Mouse (Mus musculus) spleen, adult 10 weeks (tissue): ENCODE results near the gene Acsbg1. TPM values are rescaled to one million over a fixed set of nuclear protein-coding genes. Genes with fewer than 3 reads are reported as not detected.

Source experiments
- polyA plus RNA-seq: library from polyadenylated mRNA; stranded (reverse); fragments of 350-450 nt; fragmentation: Illumina TruSeq; extraction: RNeasy Lipid Tissue Mini Kit (QIAGEN cat#74804); gene quantifications from one replicate; pipeline ENCODE4 v1.2.3, GENCODE M21; 2015; ENCODE audit warnings: low replicate concordance; ENCODE audit not compliant: insufficient read depth

Gene Acsbg1
- 1.7 TPM for polyA plus RNA-seq

DNA sequence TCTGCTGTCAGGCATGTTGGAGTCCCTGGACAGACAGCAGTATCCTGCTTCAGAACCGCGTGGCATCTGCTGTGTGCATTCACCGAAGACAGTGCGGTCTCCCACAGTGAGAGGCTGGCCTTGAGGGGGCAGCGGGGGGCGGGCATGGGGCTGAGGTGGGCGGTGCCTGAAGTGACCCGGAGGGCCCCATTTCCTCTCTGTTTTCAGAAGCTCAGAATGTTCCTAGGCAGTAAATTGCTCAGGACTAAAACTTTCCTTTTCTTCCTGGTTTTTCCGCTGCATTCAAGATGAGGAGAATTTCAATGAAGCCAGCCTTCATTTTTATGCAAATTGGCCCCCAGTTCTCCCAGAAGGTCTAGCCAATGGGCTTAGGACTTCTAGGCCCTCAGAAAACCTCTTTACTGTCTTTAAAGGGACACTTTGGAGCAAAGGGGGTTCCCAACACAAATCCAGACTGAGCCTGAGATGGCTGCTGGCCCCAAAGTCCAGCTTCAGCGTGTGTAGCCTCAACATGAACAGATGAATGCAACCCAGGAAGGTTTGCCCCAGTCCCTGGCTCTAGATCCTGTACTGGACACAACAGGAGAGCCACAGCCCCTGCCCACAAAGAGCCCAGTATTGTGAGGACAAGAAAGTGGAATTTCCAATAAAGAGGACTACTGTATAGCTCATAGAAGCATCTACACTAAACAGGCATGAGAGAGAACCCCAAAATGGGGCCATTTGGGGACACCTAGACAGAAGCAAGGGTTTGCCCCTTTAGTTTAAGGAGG, at the start of gene Acsbg1:
Gene Acsbg1, minus strand, starts transcription at position 266 of the 773 bp plus-strand sequence.

GRCm38 (mm10) chr9:54698318-54699086, 36.8 kb upstream of the Acsbg1 start, which contains the start of gene Dnaja4:
Gene Dnaja4 (plus strand): TSS chr9:54698873.

DNA sequence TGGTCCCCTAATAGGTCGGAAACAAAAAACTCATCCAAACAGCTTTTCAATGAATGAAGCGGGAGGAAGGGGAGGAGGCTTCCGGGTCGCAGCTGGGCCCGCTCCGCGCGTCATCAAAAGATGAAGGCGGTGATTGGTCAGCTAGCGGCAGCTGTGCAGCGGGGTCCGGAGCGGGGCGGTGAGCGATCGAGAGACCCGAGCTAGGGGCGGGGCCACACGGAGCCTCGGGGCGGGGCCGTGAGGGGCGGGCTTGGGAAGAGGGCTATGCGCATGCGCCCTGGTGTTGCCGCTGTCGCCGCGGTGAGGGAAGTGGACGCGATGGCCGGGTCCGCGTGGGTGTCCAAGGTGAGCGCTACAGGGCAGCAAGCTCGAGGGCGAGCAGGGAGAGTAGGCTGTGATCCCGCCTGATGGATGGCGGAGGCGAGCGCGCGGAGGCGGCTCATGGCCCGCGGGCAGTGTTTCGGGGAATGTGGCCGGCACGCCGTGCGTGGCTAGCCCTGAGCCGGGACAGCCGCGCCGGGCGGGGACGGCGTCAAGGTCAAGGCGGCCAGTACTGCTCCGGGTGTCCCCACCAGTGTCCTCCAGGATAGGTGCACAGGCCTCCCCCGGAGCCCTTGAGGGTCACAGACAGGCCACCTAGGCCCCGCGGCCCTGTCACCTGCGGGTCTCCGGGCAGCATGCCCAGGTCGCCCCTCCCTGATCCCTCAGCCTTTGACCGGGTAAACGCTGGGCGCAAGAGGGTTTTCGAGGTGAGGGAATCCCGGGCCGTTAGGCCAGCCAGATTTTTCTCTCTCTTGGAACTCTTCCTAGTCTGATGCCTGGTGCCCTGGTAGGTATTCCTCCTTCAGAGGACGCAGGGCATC, 75.2 kb downstream of the Acsbg1 start, which contains the start of gene Idh3a:
Gene Idh3a, plus strand, starts transcription at position 136 of the 863 bp plus-strand sequence.

GRCm38 (mm10) chr9:54559771-54560471, 101.7 kb downstream of the Acsbg1 start, which contains the start of gene Cib2:
Gene Cib2 (minus strand): TSS chr9:54560218.

Other genes starting within 250 kb of the Acsbg1 start
- gene Dmxl2, start 160.2 kb downstream of the Acsbg1 start, polyA plus RNA-seq, result 13.3 TPM
- gene Sh2d7, start 122.9 kb downstream of the Acsbg1 start, polyA plus RNA-seq, result not detected
- 3.6 TPM for gene Cib2, start 101.7 kb downstream of the Acsbg1 start, polyA plus RNA-seq
- gene Idh3a, start 75.5 kb downstream of the Acsbg1 start, polyA plus RNA-seq, result 58.3 TPM
- gene Dnaja4, start 37.0 kb upstream of the Acsbg1 start, polyA plus RNA-seq, result 12.0 TPM
- gene Wdr61, start 72.6 kb upstream of the Acsbg1 start, polyA plus RNA-seq, result 71.1 TPM
- not detected for gene Crabp1, start 102.9 kb upstream of the Acsbg1 start, polyA plus RNA-seq
- 76.6 TPM for gene Ireb2, start 201.9 kb upstream of the Acsbg1 start, polyA plus RNA-seq